Mouse (Mus musculus) left cerebral cortex, adult 8-10 months (tissue): Measurements from ENCODE around the gene Atp1b1. TPM values are rescaled to one million over a fixed set of nuclear protein-coding genes. Genes with fewer than 3 reads are reported as not detected.

Experiments used
- DNase-seq, 2 experiments: peaks; one replicate each; pipeline ENCODE4 v3.0.0; 2022; ENCODE audit warnings: low spot score in 2 of 2
- total RNA-seq, 4 experiments: library from RNA; stranded (reverse); gene quantifications; 2 replicates each; pipeline ENCODE4 v1.2.4; 2022

Atp1b1 gene
- total RNA-seq, 4 experiments from 2014 or later: 1,623 to 1,744 (median 1,693) TPM

DNA sequence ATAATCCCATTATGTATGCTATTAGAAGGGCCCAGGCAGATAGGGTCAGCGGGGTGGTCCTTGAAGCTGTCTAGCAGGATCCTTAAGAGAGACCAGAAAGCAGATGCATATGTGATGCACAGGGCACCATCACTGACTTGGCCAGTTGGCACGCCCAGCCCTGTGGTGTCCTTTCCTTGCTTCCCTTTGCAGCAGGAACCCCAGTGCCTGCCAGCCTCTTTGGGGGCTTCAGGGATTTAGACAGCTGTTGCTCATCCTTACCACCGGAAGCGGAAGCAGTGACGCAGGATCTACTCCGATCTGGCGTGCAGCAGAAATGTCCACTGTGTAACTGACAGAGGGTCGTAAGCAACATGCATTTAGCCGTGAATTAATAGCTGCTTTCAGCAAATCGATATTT is 9.3 kb upstream of the Atp1b1 start:
- DNase-seq: no peak

- DNase-seq: peak; percentile 74 to 93
Measured at GRCm38 (mm10) chr1:164461726-164462125, 3.6 kb upstream of the Atp1b1 start.

GRCm38 (mm10) chr1:164460921-164461697 is 3.0 kb upstream of the Atp1b1 start:
- no peak for DNase-seq

- DNase-seq: no peak
Measured at GRCm38 (mm10) chr1:164459127-164459905, 1.2 kb upstream of the Atp1b1 start.

GRCm38 (mm10) chr1:164458621-164459051 is 481 bp upstream of the Atp1b1 start:
- no peak for DNase-seq

DNA sequence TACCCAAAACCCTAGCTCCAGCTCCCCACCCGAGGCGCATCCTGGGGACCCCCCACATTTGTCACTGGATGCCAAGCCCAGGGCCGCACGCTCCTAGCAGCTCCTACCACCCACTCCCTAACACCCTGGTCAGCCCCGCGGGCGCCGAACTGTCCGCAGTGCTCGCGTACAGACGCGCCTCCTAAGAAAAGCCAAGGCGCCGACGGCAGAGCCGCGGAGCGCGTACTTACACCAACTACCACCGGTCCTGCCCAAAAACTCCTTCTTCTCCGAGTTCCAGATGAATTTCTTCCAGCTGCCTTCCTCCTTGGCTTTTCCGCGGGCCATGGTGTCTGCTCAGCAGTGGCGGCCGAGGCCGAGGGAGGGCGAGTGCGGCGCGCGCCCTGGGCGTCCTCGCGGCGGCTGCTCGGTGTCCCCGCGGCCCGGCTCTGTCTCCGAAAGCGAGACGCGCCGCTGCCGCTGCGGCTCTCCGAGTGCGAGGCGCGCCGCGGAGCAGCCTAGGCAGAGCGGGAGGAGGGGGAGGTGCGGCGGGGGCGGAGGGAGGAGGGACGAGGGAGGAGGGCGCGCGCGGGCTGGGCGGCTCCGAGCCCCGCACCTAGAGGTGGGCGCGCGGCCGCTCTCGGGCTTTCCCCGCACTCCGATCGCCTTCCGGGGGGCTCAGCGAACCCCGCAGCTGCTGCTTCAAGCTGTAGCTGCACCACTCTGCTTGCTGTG is 467 bp downstream of the Atp1b1 start:
- peak in 1 of 2 experiments; percentile 53 for DNase-seq

GRCm38 (mm10) chr1:164456731-164457130 is 1.4 kb downstream of the Atp1b1 start:
- DNase-seq: peak in 1 of 2 experiments; percentile 74

- no peak for DNase-seq
Measured at GRCm38 (mm10) chr1:164456065-164456464, 2.1 kb downstream of the Atp1b1 start.

DNA sequence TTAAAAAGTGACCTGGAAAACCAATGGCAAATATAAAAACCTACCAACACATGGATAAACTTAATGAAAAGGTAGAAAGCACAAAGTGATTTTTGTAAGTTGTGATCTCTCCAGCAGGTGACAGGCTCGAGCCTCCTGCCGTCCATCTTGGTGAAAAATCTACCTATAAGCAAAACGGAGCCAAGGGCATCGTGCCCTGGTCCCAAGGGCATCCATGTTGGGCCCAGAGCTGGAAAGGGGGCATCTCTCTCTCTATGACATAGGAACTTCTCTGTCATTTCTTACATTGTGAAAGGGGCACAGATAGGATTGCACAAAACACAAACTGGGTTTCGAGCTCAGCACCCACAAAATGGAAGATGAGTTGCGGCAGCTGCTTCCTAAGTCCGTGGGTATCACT is 2.5 kb downstream of the Atp1b1 start:
- DNase-seq: no peak

DNA sequence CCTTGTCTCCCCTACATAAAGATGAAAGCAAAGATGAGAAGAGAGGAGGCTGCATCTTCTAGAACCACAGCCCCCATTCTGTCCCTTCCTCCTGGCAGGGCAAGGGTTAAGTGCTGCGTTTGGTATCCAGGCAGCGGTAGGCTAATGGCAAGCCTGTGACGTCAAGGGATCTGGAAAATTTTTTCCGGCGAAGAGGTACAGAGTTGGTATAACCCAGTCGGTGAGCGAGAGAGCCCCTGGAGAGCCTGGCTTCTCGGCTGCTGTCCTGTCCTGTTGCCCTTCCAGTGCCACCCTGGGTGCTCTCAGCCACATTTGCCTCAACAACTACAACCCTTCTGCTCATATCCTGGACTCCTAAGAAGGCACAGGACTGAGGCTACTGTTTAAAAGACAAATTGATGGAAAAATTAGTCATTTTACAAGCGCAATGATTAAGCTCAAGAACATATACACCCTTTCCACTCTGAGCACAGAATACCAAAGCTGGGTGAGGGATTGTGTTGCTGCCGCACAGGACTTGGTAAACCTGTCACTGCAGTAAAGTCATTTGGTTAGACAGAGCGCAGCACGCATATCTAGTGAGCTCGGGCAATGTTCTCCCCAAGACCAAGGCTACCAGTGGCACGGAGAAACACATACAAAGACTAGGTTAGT is 3.3 kb downstream of the Atp1b1 start:
- peak in 1 of 2 experiments; percentile 70 for DNase-seq

- no peak for DNase-seq
Measured at GRCm38 (mm10) chr1:164453739-164454138, 4.4 kb downstream of the Atp1b1 start.

DNA sequence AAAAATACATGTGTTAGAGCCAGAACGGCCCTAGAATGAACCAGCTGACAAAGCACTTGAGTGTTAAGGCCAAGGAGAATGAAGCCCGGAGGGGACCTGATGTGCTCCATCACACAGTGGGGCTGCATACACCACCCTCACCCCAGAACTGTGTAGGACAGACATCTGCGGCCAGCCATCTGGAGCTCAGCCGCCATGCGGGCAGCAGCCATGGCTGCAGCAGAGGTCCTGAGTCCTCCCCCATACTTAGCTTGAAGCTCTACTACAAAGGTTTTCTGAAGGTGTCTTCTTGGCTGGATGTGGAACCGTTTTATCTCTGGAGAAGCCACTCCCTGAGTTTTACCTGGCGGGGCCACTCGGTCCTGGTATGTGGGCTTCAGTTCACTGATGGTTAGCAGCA is 5.0 kb downstream of the Atp1b1 start:
- no peak for DNase-seq

- DNase-seq: no peak
Measured at GRCm38 (mm10) chr1:164452580-164452979, 5.6 kb downstream of the Atp1b1 start.

DNA sequence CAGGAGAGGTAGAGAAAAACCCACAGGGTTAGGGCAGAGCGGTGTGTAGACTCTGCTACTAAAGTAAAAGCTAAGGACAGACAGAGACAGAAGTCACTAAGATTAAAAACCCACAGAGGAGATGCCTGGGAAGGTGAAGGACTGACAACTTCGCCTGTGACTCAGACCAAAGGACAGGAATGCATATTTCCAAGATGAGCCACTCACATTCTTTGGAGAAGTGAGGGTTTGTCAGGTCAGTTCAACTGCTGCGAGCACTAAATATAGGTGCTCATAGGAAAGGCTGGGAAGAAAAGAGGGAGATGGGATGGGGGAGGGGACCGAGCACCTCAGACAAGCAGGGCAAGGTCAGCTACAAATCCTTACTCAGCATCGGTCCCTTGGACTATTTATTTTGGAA is 6.8 kb downstream of the Atp1b1 start:
- DNase-seq: no peak

- no peak for DNase-seq
Measured at GRCm38 (mm10) chr1:164450644-164451043, 7.5 kb downstream of the Atp1b1 start.

DNA sequence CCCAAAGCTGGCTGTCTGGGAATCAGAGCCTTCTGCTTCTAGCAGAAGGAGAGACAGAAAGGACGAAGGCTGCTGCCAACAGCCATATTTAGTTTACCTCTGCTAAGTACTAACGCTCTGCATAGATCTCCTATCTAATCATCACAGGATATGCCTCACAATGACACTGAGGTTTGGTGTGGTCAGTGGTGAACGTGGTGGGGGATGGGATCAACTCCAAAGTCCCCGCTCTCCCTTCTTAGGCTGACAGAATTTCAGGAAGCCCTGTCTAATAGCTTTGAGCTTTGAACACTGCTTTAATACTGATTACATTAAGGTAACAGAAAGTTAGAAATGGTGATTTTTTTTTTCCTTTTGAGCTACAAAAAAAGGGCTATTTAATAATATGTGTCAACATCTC is 7.9 kb downstream of the Atp1b1 start:
- no peak for DNase-seq

- DNase-seq: no peak
Measured at GRCm38 (mm10) chr1:164449626-164450025, 8.5 kb downstream of the Atp1b1 start.

DNA sequence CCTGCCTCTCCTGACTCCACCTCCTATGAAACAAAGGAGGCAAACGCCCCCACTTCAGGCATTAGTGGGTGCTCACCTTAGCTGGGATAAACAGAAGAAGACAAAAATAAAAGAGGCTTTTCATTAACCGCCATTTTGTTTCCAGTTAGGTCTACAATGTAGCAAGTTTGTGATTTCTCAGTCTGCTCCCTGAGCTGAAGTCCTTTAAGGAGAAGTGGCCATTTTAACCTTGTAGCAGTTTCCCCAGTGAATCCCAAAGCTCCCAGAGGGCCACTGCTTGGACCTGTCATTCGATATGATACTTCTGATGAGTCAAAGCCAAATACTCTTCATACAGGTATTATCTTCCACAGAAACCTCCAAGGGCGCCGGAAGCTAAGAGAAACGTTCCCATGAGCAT is 10.6 kb downstream of the Atp1b1 start:
- DNase-seq: no peak

DNA sequence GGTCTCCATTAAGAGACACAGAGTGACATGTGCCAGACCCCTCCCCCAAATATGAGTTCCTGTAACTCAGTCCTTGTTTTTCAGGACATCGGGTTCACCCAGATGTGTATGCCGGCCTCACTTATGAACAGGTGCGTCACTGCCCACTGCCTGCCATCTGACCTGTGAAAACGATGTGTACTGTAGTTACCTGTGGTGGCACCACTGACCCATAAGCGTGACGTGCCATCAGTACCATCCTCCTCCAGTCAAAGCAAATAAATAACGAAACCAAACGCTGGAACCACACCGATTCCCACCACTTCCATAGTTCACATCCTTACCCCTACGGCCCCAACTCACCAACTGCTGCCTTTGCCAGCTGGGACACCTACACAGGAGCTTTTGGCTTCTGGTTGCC is 11.6 kb downstream of the Atp1b1 start:
- DNase-seq: no peak

DNA sequence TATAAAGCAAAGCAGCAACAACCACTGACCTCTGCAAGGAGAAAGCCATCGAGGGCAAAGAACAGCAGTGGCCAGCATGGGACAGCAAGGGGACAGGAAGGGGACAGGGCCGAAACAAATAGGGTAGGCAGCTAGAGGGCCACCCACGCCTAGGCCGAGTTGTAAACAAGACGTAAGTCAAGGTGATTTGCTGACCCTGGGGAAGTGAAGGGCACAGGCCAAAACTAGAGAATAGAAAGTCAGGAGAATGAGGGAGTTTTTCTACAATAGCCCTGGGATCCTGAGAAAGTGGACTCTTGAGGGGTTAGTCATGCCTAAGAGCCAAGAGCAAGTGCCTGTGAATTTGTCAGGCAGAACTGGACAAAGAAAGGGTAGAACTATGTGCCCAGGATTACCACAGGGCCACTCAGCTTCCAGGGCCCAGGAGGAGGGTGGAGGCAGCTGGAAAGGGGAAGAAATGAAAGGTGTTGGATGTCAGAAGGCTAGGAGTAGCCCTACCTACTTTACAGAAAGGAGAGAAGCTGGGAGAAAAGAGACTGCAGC is 12.5 kb downstream of the Atp1b1 start:
- DNase-seq: no peak

GRCm38 (mm10) chr1:164441408-164441974 is 16.7 kb downstream of the Atp1b1 start:
- DNase-seq: no peak
